Mouse (Mus musculus): ENCODE measurements around the gene Pcyox1.
"Not testable (repeated sequence)": the region's sequence is repeated elsewhere in the genome, so short reads cannot be mapped to it uniquely, and the experiment has no call there.

The Pcyox1 gene

GRCm38 (mm10) chr6:86397257-86397980, 465 bp upstream of the Pcyox1 start:
- no peak for DNase-seq

- no peak for DNase-seq
These were observed 985 bp downstream of the Pcyox1 start for GRCm38 (mm10) chr6:86395969-86396368.

DNA sequence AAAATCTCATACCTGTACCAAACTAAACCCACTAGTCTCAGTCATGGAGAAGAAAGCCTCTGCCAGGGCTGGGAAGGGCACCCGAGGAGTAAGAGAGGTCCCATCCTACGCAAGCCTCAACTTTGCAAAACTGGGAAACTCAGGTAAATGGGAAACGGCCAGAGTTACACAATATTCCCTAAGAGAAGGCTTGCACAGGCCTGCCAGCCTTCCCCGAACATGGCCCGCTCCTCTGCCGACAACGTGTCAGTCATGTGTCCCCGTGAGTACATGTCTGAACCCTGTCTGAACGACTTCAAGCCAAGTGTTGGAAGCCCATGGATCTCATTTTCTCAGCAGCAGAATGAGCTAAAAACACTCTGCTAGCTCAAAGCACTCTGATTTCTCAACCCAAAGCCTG, 1.9 kb downstream of the Pcyox1 start:
- DNase-seq, result peak; percentile 80

DNA sequence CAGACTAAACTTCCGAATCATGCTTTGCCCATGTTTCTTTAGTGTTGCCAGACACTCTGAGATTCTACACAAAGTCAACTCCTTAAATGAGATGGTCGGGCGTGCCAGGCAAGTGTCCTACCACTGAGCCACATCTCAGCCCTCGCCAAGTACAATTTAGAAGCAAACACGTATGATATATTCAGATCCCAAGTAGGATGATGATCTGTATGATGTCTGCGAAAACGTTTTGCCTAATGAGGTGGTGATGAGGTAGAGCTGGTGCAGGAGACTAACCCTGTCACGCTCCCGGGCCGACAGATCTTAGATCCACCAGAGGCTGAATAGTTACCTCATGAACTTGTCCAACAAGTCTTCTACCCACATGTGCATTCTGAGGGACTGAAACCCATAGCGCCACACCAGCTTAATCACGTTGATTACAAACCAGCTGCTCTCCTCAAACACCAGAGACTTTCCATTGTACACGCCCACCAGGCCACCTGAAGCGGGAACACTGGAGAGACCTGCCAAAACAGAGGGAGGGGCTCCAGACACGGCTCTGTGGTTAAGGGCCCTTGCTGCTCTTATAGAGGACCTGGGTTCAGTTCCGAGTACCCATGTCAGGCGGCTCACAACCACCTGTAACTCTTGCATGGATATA, 2.8 kb downstream of the Pcyox1 start:
- DNase-seq, result peak; percentile 82

GRCm38 (mm10) chr6:86393187-86393586, 3.8 kb downstream of the Pcyox1 start:
- no peak for DNase-seq

DNA sequence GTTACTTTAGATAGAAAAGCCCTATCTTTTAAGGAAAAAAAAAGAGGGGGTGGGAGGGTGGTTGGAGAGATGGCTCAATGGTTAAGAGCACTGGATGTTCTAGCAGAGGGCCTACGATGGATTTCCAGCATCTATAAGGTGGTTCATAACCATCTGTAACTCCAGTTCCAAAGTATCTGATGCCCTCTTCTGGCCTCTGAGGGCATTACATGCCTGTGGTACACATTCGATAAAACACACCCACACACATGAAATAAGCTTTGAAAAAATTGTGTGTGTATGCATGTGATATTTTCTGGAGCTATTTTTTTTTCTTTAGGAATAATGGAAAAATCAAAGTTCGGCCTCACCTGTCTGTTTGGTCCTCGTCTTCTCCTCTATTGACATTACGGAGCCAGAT, 5.6 kb downstream of the Pcyox1 start:
- no peak for DNase-seq

DNA sequence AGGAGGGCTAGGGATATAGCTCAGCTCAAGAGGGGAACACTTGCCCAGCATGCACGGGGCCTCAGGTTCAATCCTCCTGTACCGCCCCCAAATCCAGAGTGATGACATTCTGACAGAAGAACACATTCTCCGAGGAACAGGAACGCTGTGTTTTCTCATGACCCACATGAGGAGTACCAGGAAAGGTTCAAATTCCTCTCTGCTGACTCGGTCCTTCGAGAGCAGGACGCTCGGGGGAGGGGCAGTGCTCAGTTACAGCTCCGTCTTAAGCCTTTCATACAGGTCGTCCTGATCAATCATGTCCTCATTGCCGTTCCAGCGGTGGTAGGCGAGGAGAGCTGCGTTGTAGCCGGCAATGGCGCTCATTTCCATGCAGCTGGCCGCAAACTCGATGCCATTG, 8.5 kb downstream of the Pcyox1 start:
- peak; percentile 88 for DNase-seq

DNA sequence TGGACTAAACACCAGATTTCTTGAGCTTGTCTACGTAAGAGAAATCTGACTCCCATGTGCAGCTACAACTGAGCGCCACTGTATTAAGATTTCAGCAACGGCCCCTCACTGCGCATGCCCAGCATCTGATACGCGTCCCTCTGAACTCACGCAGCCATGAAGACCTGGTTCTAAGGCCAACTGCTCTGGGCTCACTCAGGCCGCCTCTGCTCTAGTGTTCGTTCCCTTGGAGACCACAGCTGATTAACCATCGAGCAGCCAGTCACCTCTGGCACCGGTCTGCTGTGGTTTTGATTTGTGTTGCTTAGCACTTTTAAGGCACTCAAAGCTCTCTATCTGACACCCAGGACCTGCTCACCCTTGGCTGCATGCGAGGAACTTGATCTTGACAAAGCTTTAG, 9.6 kb downstream of the Pcyox1 start:
- DNase-seq, result no peak

GRCm38 (mm10) chr6:86385362-86386104, 11.4 kb downstream of the Pcyox1 start:
- no peak for DNase-seq

GRCm38 (mm10) chr6:86384692-86385091, 12.3 kb downstream of the Pcyox1 start:
- DNase-seq, result no peak

DNA sequence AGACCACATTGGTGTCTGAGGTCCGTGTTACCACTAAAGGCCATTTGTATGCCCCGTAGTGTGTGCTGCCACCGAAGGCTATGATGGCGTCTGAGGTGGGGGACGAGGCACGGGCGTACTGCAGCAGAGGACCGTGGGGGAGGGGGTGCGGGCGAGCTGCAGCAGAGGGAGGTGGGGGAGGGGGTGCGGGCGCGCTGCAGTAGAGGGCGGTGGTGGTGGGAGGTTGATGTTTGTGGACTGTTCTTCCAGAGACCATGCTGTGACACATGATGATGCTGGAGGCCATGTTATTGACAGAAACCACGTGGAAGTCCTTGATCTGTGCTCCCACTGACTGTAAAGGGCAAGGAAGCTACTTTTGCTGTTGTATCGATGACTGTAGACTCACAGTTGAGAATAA, 13.6 kb downstream of the Pcyox1 start:
- DNase-seq, result no peak

- no peak for DNase-seq
These were observed 14.4 kb downstream of the Pcyox1 start for GRCm38 (mm10) chr6:86382551-86382950.

DNA sequence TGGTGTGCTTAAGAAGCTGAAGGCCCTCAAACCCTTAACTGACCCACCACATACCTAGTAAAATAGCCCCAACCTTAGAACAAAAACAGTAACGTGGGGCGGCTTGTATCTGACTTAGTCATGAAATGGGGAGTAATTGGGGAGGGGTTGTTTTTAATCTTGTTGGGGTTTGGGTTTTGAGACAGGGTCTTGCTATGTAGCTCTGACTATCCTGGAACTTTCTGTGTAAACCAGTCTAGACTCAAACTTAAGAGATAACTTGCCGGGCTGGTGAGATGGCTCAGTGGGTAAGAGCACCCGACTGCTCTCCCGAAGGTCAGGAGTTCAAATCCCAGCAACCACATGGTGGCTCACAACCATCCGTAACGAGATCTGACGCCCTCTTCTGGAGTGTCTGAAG, 16.8 kb downstream of the Pcyox1 start:
- not testable (repeated sequence) for DNase-seq

GRCm38 (mm10) chr6:86378341-86378740, 18.6 kb downstream of the Pcyox1 start:
- DNase-seq, result no peak

- no peak for DNase-seq
These were observed 23.4 kb downstream of the Pcyox1 start for GRCm38 (mm10) chr6:86373556-86373955.

DNA sequence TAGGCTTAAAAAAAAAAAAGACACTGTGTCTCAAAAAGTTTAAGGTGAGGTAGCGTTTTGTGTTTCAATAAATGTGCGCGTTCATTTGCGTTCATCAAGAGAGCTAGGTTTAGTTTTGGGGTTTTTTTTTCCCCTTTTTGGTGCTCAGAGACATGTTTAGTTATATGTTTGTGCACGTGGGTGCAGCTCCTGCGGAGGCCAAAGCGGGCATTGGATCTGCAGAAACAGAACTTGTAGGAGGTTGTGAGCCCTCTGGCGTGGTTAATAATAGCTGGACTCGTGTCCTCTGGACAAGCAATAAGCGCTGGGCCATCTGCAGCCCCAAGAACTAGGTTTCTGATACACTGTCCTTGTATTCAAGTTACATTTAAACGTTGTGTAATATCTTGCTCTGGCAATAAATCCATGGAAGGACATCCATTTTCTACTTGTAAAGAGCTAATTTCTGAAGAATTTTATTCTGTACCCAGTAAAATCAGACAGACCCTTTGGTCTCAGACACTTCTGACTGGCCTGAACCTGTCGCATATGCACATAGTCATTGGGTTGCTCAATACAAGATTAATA, 24.9 kb downstream of the Pcyox1 start:
- DNase-seq, result no peak

DNA sequence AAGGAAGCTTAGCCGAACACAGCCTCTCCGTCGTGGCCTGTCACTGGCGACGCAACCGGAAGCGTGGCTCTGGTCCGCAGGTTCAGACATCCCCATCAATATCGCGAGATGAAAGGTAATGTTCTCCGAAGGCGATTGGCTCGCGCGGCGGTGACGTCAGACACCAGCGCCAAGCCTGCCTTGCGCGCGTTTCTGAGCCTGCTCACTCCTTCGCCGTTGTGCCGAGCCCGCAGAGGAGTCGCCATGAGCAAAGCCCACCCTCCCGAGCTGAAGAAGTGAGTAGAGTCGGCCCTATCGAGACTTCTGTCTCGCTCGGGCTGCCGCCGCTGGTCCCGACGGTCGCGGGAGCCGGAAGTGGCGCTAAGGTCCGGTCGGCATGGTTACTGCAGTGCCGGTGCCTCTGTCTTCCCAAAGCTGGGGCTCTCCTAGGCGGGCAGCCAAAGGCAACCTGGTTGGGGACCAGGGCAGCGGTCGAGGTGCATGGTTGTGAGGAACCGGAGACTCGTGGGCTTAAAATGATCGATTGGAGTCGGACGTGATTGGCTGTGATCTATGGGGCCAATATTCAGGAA, 25.5 kb downstream of the Pcyox1 start:
- peak; percentile 100 for DNase-seq

GRCm38 (mm10) chr6:86370764-86371339, 26.1 kb downstream of the Pcyox1 start, which contains the start of gene Snrpg:
Gene Snrpg, plus strand, starts transcription at chr6:86371304.
- no peak for DNase-seq

DNA sequence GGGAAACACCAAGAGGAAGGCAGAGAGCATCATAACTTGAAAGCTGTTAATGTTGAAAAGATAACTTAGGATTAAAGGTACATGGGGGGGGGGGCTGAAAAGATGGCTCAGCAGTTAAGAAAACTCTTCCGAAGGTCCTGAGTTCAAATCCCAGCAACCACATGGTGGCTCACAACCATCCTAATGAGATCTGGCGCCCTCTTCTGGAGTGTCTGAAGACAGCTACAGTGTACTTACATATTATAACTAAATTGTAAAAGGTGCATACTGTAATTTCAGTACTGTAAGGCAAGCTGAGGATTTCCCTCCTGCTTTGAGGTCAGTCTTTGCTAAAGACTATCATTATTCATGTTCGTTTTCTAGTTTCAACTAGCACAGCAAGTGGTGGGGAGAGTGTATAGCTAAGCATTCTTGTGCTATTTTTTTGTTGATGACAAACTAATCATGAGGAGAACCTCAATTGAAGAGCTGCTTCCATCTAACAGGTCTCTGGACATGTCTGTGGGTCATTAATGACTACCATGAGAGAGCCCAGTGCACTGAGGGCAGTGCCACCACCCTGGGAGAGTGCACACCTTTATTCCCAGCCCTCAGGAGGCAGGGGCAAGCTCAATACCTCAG, 26.8 kb downstream of the Pcyox1 start:
- DNase-seq, result no peak

- DNase-seq, result no peak
These were observed 28.5 kb downstream of the Pcyox1 start for GRCm38 (mm10) chr6:86368479-86368878.

DNA sequence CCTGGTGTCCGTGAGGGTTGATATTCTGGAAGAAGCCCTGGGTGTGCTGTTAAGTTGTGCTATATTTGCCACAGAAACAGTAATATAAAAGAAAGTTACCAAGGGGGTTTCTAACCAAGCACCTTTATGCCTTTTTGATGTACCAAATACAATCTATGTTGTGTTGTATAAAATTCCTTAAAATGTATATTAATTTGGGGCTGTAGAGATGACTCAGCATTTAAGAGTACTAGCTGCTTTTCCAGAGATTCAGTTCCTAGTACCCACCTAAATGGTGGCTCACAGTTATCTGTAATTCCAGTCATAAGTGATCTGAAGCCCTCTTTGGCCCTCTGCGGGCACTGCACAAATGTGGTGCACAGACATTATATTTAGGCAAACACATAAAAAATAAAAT, 30.1 kb downstream of the Pcyox1 start:
- DNase-seq, result no peak

GRCm38 (mm10) chr6:86366125-86366852, 30.7 kb downstream of the Pcyox1 start:
- DNase-seq, result peak; percentile 95

All from heart, adult 11 months (tissue).